Mouse (Mus musculus): ENCODE data around the gene Tmem97.
"Not testable (repeated sequence)": the region's sequence is repeated elsewhere in the genome, so short reads cannot be mapped to it uniquely, and the experiment has no call there.

Tmem97 gene

DNA sequence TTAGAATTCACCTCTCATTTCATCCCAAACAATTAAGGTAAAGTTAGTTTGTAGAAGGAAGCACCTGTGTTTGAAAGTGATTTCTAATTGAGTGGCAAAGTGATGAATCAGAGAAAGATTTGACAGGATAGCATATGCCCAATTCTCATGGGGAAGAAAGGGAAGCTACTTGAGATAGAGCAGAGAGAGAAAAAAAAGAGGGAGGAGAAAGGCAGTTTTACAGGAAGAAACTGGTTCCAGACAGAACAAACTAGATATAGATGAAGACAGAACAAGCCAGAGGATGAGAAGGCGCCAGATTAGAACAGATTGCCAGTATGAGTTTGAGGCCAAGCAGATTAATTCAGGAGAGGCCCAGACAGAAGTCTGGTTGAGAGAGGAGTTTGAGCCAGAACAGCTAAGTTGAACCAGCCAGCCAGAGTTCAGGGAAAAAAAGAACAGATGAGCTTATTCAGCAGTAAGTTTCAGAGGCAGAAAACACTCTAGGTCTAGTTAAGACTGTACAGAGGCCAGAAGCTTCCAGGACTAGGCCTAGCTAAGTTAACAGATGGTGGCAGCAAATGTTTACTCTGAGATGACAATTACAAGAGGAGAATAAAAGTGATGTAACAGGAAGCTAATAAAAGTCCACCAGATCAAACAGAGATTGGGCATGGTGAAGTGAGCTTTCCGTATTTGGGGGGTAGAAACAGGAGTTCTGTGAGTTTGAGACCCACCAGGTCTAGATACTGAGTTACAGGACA, 2.7 kb downstream of the Tmem97 start:
- DNase-seq, result no peak

DNA sequence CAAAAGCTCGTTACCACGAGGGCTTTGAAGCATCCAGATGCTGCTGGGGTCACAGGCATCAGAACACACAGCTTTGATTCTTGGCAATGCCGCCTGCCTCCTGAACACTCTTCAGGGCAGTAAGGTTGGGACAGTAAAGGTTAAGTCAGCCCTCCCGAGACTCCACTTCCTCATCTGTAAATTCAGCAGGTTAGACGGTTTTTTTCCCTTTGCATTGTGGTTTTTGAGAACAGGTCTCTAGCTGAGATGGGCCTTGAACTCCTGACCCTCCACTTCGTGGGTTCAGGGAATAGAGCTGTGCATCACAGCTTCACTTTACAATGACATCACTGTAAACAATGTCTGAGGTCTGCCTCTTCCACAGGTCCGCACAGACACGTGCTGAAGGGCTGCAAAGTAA, 5.4 kb downstream of the Tmem97 start:
- no peak for DNase-seq

DNA sequence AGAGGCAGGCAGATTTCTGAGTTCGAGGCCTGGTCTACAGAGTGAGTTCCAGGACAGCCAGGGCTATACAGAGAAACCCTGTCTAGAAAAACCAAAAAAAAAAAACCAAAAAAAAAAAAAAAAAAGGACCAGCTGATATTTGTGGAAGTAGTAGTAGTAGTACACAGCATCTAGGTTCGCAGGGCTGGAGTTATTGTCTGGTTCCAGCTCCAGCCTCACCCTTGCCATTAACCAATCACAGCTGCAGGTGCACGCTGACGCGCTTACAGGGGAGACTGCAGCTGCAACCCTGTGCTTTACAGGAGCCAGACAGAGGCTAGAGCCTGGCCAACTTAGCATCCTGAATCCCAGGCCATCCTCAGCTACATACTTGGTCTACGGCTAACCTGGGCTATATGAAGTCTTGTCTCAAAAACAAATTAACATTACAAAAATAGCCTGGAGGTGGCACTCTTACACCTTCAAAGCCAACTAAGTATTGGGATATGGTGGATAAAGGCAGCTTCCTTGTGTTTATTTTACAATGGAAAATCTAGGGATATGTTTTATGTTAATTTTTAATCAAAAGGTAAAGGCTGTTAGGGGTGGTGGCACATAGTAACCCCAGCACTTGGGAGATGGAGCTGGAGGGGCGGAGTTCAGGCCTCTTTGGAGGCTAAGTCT, 6.0 kb downstream of the Tmem97 start:
- no peak for DNase-seq

DNA sequence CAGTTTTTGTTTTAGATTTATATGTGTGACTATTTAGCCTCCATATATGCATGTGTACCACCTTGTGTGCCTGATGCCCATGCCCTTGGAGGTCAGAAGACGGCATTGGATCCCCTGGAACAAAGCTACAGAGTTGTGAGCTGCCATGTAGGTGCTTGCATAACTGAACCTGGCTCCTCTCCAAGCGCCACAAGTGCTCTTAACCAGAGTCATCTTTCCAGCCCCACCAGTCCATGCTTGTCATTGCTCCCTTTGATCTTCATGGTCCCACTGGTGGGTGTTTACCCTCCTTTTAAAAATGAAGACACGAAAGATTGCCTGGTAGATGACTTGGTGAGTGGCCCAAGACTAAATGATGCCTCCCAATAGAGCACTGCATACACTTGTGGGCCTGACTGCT, 10.2 kb downstream of the Tmem97 start:
- DNase-seq, result peak; percentile 68 to 73

DNA sequence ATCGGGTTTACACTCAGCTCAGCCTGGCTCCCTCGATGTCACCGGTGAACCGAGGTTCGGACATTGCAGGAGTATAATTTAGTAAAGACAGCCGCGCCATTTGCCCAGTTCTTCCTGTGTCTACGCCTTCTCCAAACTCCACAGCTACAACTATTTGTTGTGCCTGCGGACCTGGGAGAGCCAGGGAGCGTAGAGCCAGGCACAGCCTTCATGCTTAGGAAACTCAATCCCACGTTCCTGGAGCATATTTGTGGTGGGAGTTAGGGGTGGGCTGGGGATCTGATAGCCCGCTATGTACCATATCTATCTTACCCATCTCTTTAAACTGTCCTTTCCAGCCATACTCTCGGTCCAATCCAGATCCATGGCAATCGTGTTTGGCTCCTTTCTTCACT, 13.9 kb downstream of the Tmem97 start:
- no peak for DNase-seq

DNA sequence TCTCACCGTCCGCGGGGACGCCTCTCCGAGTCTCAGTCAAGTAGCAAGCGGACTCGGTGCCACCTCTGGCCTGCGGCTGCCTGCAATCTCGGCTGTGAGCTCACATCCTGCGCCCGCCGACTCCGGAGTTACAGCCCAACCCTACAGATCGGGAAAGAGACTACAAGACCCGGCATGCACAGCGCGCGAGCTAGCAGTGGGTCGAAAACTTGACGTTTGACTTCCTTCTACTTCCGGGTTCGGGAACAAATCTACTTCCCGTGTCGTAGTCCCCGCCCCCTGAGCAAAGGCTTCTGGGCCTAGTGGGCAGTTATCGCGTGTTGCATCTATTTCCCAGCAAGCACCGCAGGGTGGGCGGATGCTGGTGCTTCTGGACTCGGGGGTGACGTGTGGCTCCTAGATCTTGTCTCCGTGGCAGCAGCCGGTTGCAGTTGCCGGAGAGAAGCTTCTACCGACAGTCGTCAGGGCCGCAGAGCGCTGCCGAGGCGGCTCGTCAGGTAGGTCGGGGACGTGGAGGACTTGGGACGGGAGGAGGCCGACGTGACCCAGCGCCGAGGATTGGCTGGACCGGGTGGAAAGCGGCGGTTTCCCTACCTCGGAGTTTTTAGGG, 14.4 kb downstream of the Tmem97 start, which contains the start of the genes Tnfaip1 and Ift20:
TSS of gene Tnfaip1 (minus strand) at position 253 of the 610 bp plus-strand sequence.
TSS of gene Ift20 (plus strand) at position 282 of the 610 bp plus-strand sequence.
- peak; percentile 99 to 100 for DNase-seq

DNA sequence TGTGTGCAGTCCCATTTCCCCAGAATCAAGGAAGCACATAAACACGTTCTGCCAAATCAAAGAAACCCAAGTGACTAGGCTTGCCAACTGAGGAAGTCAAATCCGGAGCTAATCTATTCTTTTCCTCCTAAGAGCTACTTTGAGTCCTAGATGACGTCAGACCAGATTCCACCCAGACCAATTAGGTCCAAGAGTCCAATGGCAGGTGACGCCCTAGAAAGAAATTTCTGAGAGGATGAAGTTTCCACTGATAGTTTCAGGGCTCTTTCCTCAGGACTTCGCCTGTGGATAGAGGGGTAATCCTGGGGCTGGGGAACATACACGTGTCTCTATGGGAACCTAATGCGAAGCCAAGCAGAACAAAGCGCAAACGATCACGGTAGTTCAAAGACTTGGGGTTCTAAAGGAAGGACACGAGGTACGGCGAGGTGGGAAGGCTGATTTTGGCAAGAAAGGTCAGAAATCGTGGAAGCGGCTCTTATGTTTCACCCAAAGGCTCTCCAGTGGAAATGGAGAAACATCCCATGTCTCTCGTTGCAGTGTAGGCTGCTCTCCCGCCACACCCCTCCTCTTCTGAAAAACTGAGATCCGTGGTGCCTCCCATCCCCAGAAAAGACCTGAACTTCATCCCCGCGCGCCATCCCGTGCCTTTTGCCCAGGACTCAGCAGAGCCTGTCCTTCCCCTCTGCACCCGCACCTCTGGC, 15.0 kb downstream of the Tmem97 start:
- peak; percentile 63 to 85 for DNase-seq

DNA sequence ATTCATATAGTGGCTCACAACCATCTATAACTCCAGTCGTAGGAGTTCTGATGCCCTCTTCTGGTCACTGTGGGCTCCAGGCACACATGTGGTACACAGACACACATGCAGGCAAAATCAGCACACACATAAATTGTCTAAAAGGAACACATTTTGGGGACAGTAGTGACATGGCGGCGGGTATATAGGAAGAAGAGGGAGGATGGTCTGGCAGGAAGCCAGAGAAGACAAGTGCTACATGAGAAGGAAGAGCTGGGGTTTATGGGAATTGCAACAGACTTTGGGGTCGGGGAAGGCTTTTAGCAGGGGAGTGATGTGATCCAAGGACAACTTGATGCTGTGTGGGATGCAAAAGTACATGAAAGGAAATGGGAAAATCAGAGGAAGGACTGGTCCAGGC, 16.1 kb downstream of the Tmem97 start:
- no peak for DNase-seq

DNA sequence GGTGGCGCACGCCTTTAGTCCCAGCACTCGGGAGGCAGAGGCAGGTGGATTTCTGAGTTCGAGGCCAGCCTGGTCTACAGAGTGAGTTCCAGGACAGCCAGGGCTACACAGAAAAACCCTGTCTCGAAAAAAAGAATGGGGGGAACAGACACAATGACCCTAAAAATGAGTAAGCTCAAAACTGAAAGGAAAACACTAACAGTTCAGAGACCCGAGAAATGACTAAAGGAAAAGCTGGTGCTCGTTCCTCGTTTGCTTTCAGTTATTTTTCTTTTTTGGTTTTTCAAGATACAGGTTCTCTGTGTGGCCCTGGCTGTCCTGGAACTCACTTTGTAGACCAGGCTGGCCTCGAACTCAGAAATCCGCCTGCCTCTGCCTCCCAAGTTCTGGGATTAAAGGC, 19.1 kb downstream of the Tmem97 start:
- DNase-seq, result not testable (repeated sequence)

DNA sequence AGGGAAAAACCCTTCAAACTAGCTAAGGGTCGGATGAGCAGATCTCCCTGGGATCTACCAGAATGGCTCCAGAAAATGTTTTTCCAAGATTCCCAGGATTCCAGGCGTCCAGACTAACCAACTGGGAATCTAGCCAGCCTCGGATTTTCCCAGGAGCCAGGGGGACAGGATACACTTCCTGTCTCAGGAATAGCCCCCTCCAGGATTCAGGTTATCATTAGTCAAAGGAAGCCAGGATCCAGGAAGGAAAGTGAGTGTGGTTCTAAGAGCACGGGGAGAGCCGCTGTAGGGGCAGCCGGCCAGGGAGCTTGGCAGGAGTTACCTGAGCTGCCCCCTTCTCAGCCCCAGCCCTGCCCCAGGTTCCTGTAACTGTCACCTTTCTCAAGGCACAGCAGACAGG, 19.5 kb downstream of the Tmem97 start:
- DNase-seq, result peak in 1 of 2 experiments; percentile 33

DNA sequence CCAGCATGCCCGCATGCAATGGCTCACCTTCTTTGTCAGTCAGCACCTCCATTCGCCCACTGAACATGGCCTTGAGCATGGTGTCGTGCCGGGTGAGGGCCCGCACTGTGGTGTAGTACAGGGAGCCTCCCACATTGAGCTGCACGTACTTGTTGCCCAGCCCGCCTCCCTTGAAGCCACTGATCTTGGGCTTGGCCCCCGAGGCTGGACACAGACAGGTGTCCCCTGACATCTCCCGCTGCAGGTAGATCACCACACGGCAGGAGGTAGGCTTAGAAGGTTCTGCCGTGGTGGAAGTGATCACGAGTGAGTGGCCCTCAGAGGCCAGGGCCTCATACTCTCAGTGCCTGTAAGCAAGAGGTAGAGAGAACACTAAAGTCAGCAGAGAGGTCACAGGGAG, 20.6 kb downstream of the Tmem97 start:
- no peak for DNase-seq

DNA sequence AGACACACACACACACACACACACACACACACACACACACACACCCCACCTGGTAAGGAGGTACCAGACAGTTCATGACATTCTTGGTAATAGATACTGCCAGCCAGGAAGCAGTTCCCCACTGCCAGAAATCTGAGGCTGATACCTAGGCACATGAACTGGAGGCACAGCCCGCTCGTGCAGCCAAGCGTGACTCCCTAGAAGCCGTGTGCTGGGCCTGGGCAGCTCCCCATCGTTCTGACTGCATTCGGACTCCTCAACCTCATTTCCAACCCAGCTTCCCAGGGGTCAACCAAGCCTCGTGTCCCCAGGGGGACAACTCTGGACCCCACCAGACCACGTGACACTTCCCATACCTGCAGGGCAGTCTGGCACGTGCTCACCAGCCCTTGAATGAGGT, 21.9 kb downstream of the Tmem97 start:
- no peak for DNase-seq

DNA sequence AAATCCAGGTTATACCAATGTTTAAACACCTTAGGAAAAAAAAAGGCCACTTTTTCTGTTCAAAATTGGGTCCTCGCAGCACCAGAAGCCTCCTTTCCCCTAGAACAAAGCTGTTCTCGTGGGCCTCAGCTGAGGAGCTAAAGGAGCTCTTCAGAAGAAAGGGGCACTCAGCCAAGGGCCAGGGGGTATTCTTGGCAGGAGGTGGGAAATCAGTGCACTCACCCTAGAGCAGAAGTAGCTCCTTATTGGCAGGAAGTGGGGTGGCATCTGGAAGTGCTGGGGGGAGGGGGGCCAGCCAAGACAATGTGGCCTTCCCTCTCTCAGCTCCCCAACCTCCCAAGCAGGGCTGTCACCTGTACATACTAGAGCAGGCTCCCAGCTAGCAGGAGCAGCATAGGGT, 25.7 kb downstream of the Tmem97 start:
- peak; percentile 60 to 72 for DNase-seq

DNA sequence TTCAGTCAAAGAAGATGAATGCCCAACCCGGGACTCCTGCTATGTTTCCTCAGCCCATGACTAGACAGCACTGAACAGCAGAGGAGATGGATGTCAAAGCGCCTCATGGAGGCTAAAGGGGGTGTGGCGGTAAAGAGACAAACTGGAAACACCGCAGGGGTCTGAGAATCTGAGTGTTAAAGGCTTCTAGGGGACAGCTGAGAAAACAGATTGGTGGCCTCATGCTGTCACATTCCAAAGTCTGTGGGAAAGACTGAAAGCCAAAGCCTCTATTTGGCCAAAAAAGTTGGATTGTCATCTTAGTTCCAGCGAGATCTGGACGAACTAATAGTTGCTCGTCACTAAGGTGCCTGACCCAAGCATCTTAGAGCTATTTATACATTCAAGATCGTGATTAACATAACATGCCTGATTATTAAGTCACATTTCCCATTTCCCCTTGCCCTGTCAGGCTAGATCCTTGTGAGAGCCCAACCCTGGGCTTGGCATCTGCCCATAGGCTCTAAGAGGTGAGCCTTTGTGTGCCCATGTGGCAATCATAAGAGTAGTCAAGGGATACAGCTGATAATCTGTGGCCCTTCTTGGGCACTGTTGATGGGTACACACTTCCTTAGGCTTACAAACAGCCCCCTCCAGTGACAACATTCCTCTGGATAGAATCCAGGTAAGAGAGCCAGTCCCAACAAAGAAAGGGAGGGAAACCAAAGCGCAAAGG, 27.2 kb downstream of the Tmem97 start:
- peak; percentile 75 to 84 for DNase-seq

DNA sequence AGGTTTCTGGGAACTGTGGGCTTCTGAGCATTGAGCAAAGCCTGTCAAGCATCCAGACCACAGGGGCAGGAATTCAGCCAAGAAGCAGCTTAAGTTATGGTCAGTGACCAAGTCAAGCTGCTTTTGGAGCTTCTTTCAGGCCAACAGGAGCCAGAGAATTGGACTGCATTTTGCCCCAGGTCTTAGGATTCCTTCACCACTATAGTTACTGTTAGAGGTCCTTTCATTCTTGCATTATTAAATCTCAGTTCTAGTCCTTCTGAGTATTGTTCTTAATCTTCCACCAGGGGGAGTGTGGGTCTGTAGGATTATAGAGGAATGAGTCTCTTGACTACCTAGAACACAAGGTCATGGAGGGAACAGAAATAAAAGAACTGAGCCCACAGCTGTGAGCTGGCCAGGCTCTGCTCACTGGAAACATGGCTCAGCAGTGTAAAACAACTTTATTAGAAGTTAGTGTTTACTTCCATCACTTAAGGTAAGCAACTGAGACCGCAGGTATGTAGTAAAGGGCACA, 28.0 kb downstream of the Tmem97 start:
- DNase-seq, result peak; percentile 44 to 51

DNA sequence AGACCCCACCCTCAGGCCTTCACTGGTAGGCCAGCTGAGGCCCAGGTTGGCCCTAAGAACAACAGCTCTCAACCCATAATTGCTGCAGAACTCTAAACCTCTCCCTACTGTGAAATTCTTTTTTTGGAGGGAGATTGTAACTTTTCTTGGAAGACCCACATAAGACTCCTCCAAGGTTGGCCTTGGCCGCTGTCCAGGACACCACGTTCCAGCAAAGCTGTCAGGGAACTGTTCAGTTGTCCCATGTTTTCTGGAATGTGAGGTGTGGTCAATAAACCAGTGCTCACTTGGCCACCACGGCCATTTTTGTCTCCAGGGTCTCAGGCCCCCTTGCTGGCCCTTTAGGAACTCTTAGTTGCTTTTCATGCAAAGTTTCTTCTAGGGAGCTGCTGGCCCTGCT, 28.7 kb downstream of the Tmem97 start:
- DNase-seq, result no peak

DNA sequence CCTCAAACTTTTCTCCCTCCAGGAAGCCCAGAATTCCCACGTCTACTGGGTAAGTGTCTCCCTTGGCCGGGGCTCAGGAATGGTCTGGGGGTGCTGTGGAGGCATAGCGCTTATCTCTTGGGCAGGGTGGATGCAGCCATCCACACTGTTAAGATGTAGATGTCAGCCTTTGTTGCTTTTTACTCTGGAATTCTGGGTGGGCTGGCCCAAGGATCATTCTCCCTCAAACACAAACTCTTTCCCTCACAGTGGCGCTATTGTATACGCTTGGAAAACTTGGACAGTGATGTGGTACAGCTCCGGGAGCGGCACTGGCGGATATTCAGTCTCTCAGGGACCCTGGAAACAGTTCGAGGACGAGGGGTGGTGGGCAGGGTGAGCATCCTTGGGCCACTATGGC, 31.6 kb downstream of the Tmem97 start:
- DNase-seq, result no peak

DNA sequence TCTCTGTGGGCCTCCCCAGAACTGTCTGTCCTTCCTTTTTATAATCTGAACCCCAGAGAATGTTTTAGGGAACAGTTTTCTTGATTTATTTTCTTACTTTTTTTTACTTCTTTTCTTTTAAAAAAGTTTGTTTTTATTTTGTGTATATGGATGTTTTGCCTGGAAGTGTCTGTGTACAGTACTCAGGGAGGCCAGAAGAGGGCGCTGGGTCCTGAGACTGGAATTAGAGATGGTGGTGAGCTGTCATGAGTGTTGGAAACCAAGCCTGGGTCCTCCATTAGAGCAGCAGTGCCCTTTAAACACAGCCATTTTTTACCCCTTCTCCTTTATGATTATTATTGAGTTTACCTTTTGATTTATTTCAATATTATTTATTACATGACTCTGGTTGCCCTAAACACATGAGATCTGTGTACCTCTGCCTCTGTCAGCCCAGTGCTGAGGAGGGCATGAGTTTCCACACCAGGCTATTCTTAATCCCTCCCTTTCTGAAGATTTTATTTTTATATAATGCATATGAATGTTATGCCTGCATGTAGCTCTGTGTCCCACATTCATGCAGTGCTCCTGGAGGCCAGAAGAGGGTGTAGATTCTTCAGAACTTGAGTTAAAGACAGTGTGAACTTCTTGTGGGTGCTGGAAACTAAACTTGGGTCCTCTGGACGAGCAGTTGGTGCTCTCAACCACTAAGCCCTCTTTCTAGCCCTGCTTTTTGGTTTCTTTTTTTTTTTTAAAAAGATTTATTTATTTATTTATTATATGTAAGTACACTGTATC, 34.8 kb downstream of the Tmem97 start:
- DNase-seq, result no peak

DNA sequence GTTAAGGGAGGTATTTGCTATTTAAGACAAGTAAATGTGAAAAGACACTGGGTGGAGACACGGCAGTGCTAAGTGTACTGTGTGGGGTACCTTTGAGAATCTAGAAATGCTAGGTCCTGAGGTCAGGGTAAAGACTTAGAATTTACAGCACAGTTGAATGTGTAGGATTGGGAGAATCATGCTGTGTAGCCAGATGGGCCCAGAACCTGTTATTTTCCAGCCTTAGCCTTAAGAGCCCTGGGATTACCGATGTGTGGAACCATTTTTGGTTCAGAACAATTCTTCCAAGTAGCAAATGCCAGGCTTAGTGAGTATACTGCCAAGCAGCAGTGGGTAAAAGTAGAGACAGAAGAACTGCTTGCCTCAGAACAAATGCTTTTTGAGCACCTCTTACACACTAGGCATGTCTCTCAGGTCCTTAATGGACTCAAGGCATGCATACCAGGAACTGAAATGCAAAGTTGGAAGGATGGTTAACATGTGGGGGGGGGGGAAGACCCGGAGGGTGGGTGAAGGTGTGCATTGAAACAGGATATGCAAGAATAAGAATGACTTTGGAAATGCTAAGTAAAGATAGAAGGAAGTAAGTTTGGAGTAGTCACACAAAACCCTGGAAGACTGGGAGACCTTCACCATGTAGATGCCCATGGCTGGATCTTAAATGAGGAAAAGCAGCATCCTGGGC, 37.3 kb downstream of the Tmem97 start:
- DNase-seq, result no peak

DNA sequence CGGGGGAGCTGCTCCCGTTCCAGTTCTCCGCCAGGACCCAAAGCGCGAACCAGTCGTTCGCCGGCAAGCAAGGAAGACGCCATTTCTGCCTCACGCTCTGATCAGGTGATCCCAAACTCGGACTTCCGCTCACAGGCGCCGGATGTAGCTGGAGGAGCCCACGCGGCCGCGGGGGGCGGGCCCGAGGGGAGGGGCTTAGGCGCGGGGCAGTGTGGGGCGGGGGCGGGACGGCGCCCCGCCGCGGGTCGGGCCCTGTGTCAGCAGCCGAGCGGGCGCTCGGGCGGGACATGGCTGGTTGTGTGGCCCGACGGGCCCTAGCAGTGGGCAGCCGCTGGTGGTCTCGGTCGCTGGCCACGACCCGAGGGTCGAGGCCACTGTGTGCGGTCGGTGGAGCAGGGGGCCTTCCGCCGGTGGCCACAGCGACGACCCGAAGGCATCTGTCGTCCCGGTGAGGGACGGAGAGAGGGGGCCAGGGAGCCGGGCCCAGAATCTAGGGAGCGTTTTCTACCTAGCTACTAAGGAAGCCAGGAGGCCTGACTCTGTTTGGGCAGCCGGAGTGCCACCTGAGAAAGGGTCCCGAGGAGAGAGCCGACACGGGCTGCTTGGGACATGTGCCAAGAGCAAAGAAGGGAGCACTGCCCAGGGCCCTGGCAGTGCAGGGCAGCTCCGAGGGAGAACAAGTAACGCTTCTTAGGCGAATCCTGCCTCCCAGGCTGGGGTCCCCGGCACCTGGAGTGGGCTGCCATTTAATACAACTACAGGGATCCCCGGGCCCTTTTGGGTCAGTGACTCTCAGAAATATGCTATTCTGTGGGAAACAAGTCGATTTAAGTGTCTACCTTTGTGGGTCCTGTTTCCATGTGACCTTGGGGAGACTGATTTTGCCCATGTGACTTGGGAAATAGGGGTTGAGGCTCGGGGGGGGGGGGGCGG, 38.3 kb downstream of the Tmem97 start, which contains the start of the genes Tmem199 and Poldip2:
TSS of gene Tmem199 (minus strand) at position 148 of the 933 bp plus-strand sequence.
TSS of gene Poldip2 (plus strand) at position 169 of the 933 bp plus-strand sequence.
- DNase-seq, result peak; percentile 88 to 92

Data from lung, adult 18-20 months (tissue).